Mouse (Mus musculus) MEL (cell line): ENCODE measurements around the gene Depdc7. TPM values are rescaled to one million over a fixed set of nuclear protein-coding genes. Genes with fewer than 3 reads are reported as not detected.

Experiments used
- DNase-seq: peaks from one replicate; pipeline ENCODE4 v3.0.0; 2011; ENCODE audit warnings: low read depth, low spot score
- H3K27ac ChIP-seq: 2 replicates; pipeline ENCODE4 v1.5.1; 2012; ENCODE audit warnings: low read depth, mild to moderate bottlenecking, control low read depth, low read length, moderate library complexity; ENCODE audit not compliant: control insufficient read depth
- H3K27me3 ChIP-seq, 2 experiments: fragments of 150-350 bp in 1 of 2; sonication (generic) in 1 of 2; 2 replicates each; pipeline ENCODE4 v1.6.1; 2012; ENCODE audit warnings: low read length in 2 of 2, mild to moderate bottlenecking in 2 of 2, improper control_type of control experiment in 1 of 2, moderate library complexity in 1 of 2; ENCODE audit not compliant: insufficient read depth in 2 of 2, control insufficient read depth in 1 of 2
- H3K36me3 ChIP-seq, 2 experiments: 2 replicates each; pipeline ENCODE4 v1.6.1; 2012 to 2014; ENCODE audit warnings: low read length in 2 of 2, improper control_type of control experiment in 1 of 2, inconsistent platforms in 1 of 2, mild to moderate bottlenecking in 1 of 2; ENCODE audit not compliant: insufficient read depth in 2 of 2, control insufficient read depth in 1 of 2
- H3K4me1 ChIP-seq, 2 experiments: fragments of 150-350 bp in 1 of 2; sonication (generic) in 1 of 2; 2 replicates each; pipeline ENCODE4 v1.6.1; 2012; ENCODE audit warnings: low read length in 2 of 2, improper control_type of control experiment in 1 of 2, mild to moderate bottlenecking in 1 of 2; ENCODE audit not compliant: insufficient read depth in 2 of 2, control insufficient read depth in 1 of 2
- H3K4me3 ChIP-seq, 2 experiments: fragments of 150-350 bp in 1 of 2; sonication (generic) in 1 of 2; 2 replicates each; pipeline ENCODE4 v1.5.1; 2012; ENCODE audit warnings: low read depth in 2 of 2, low read length in 2 of 2, mild to moderate bottlenecking in 2 of 2, moderate library complexity in 2 of 2, control low read depth in 1 of 2, improper control_type of control experiment in 1 of 2; ENCODE audit not compliant: control insufficient read depth in 1 of 2, insufficient read depth in 1 of 2
- H3K79me2 ChIP-seq: 2 replicates; pipeline ENCODE4 v1.6.1; 2012; ENCODE audit warnings: mild to moderate bottlenecking, low read length, moderate library complexity; ENCODE audit not compliant: control insufficient read depth, poor library complexity, insufficient read depth
- H3K9ac ChIP-seq: 2 replicates; pipeline ENCODE4 v1.6.1; 2012; ENCODE audit warnings: low read depth, mild to moderate bottlenecking, control low read depth, low read length, moderate library complexity; ENCODE audit not compliant: control insufficient read depth, poor library complexity, severe bottlenecking
- H3K9me3 ChIP-seq: fragments of 150-350 bp; sonication (generic); replicated peaks from 2 replicates; pipeline ENCODE4 v1.6.1; 2012; ENCODE audit warnings: mild to moderate bottlenecking, low read length, improper control_type of control experiment, moderate library complexity; ENCODE audit not compliant: insufficient read depth
- BHLHE40 ChIP-seq: IDR thresholded peaks from 2 replicates; pipeline ENCODE4 v1.6.1; 2012; ENCODE audit warnings: low read depth, mild to moderate bottlenecking, inconsistent platforms, low read length, improper control_type of control experiment, borderline replicate concordance
- CHD1 ChIP-seq: IDR thresholded peaks from 2 replicates; pipeline ENCODE4 v1.6.1; 2012; ENCODE audit warnings: low read depth, mild to moderate bottlenecking, inconsistent platforms, low read length, improper control_type of control experiment
- CTCF ChIP-seq, 3 experiments: IDR thresholded peaks in 2 of 3; conservative IDR thresholded peaks in 1 of 3; 2 replicates each; pipeline ENCODE4 v1.5.1; 2011 to 2012; ENCODE audit warnings: low read length in 3 of 3, low read depth in 2 of 3, mild to moderate bottlenecking in 2 of 3, improper control_type of control experiment in 1 of 3, inconsistent platforms in 1 of 3, mixed read lengths in 1 of 3, moderate library complexity in 1 of 3; ENCODE audit not compliant: control insufficient read depth in 1 of 3, insufficient read depth in 1 of 3, poor library complexity in 1 of 3, severe bottlenecking in 1 of 3
- E2F4 ChIP-seq: IDR thresholded peaks from 2 replicates; pipeline ENCODE4 v1.6.1; 2011; ENCODE audit warnings: low read depth, low read length, improper control_type of control experiment, borderline replicate concordance
- ELF1 ChIP-seq: IDR thresholded peaks from 2 replicates; pipeline ENCODE4 v1.6.1; 2014; ENCODE audit warnings: low read depth, mild to moderate bottlenecking, inconsistent platforms, low read length, improper control_type of control experiment, moderate library complexity
- EP300 ChIP-seq, 2 experiments: IDR thresholded peaks; 2 replicates each; pipeline ENCODE4 v1.6.1; 2011; ENCODE audit warnings: improper control_type of control experiment in 2 of 2, low read length in 2 of 2, low read depth in 1 of 2, mild to moderate bottlenecking in 1 of 2
- GABPA ChIP-seq: IDR thresholded peaks from 2 replicates; pipeline ENCODE4 v1.6.1; 2012; ENCODE audit warnings: low read depth, mild to moderate bottlenecking, inconsistent platforms, low read length, improper control_type of control experiment, moderate library complexity
- MAFK ChIP-seq: IDR thresholded peaks from 2 replicates; pipeline ENCODE4 v1.6.1; 2011; ENCODE audit warnings: low read depth, mild to moderate bottlenecking, low read length, improper control_type of control experiment, borderline replicate concordance
- MEF2A ChIP-seq: IDR thresholded peaks from 2 replicates; pipeline ENCODE4 v1.6.1; 2014; ENCODE audit warnings: low read depth, mild to moderate bottlenecking, inconsistent platforms, low read length, improper control_type of control experiment; ENCODE audit not compliant: poor library complexity, insufficient replicate concordance, severe bottlenecking; ENCODE audit errors: extremely low read depth
- MYB ChIP-seq: IDR thresholded peaks from 2 replicates; pipeline ENCODE4 v1.6.1; 2011; ENCODE audit warnings: mild to moderate bottlenecking, low read depth, low read length, improper control_type of control experiment
- MYC ChIP-seq: IDR thresholded peaks from 2 replicates; pipeline ENCODE4 v1.6.1; 2011; ENCODE audit warnings: low read depth, mild to moderate bottlenecking, low read length, improper control_type of control experiment, moderate library complexity
- NELFE ChIP-seq: IDR thresholded peaks from 2 replicates; pipeline ENCODE4 v1.6.1; 2011; ENCODE audit warnings: low read depth, low read length, improper control_type of control experiment
- NRF1 ChIP-seq: IDR thresholded peaks from 2 replicates; pipeline ENCODE4 v1.6.1; 2014; ENCODE audit warnings: low read depth, mild to moderate bottlenecking, inconsistent platforms, low read length, improper control_type of control experiment, moderate library complexity; ENCODE audit not compliant: poor library complexity, insufficient read depth, severe bottlenecking
- POLR2AphosphoS2 ChIP-seq: IDR thresholded peaks from 2 replicates; pipeline ENCODE4 v1.6.1; 2011; ENCODE audit warnings: low read length, improper control_type of control experiment
- POLR2AphosphoS5 ChIP-seq: IDR thresholded peaks from 2 replicates; pipeline ENCODE4 v1.6.1; 2012; ENCODE audit warnings: low read depth, borderline replicate concordance, mild to moderate bottlenecking, inconsistent platforms, low read length, moderate library complexity, mixed read lengths
- RAD21 ChIP-seq: IDR thresholded peaks from 2 replicates; pipeline ENCODE4 v1.6.1; 2011; ENCODE audit warnings: mild to moderate bottlenecking, low read depth, low read length, improper control_type of control experiment
- RCOR1 ChIP-seq: IDR thresholded peaks from 2 replicates; pipeline ENCODE4 v1.6.1; 2012; ENCODE audit warnings: low read depth, mild to moderate bottlenecking, inconsistent platforms, low read length, improper control_type of control experiment
- TBP ChIP-seq: IDR thresholded peaks from 2 replicates; pipeline ENCODE4 v1.8.0; 2011; ENCODE audit warnings: low read depth, low read length, improper control_type of control experiment
- TCF12 ChIP-seq: IDR thresholded peaks from 2 replicates; pipeline ENCODE4 v1.6.1; 2014; ENCODE audit warnings: low read depth, mild to moderate bottlenecking, inconsistent platforms, low read length, improper control_type of control experiment, moderate library complexity
- UBTF ChIP-seq: IDR thresholded peaks from 2 replicates; pipeline ENCODE4 v1.6.1; 2012; ENCODE audit warnings: low read depth, mild to moderate bottlenecking, inconsistent platforms, low read length, improper control_type of control experiment, moderate library complexity, borderline replicate concordance; ENCODE audit not compliant: insufficient read depth
- USF2 ChIP-seq, 2 experiments: IDR thresholded peaks; 2 replicates each; pipeline ENCODE4 v1.6.1; 2011 to 2012; ENCODE audit warnings: improper control_type of control experiment in 2 of 2, low read length in 2 of 2, borderline replicate concordance in 1 of 2, inconsistent platforms in 1 of 2, low read depth in 1 of 2, mild to moderate bottlenecking in 1 of 2; ENCODE audit not compliant: insufficient read depth in 1 of 2
- ZC3H11A ChIP-seq: IDR thresholded peaks from 2 replicates; pipeline ENCODE4 v1.6.1; 2012; ENCODE audit warnings: low read depth, mild to moderate bottlenecking, inconsistent platforms, low read length, improper control_type of control experiment
- ZKSCAN1 ChIP-seq: IDR thresholded peaks from 2 replicates; pipeline ENCODE4 v1.6.1; 2012; ENCODE audit warnings: low read depth, mild to moderate bottlenecking, inconsistent platforms, low read length, improper control_type of control experiment, moderate library complexity
- polyA plus RNA-seq, 2 experiments: library from polyadenylated mRNA; stranded (reverse) in 1 of 2; unstranded in 1 of 2; fragments of >175 nt in 1 of 2; fragments of >200 nt in 1 of 2; gene quantifications; 2 replicates each; pipeline versions ENCODE4 v1.2.1 to v1.2.4; 2012; ENCODE audit warnings: low replicate concordance in 2 of 2, low read depth in 1 of 2; ENCODE audit not compliant: insufficient read length in 2 of 2, insufficient read depth in 1 of 2, missing spikeins in 1 of 2
- total RNA-seq: library from RNA; depleted of rRNA; stranded (reverse); fragments of 300-350 nt; gene quantifications from 2 replicates; pipeline ENCODE4 v1.2.3, GENCODE M21; 2012

The Depdc7 gene
- total and polyA plus RNA-seq, 3 experiments: 7.1 to 8.6 TPM; not detected in 1

DNA sequence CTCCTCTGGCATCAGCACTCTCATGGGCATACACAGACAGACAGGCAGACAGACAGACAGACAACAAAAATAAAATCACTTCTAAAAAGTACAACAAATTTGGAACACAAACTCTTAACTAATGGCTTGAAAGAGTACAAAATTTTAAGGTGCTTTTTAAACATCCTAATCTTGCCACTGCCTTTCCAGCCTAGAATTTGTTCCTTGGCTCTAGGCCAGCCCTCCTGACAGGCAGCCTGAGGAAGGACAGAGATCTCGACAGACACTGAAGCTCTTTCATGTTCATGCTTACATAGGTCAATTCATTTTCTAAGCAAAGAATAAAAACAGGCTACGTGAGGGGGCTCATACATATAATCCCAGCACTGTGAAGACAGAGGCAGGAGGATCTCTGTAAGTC, 50.1 kb downstream of the Depdc7 start:
- Histone ChIP-seq H3K27ac (no peak overlapping the region), H3K4me1 (peaks cover 0 to 4% of the 10 kb centered on the region in 2 experiments; a peak in 1 of 4 replicates), H3K9me3 (no peaks in the 10 kb centered on the region), H3K79me2 (no peaks in the 10 kb centered on the region), H3K9ac (no peak overlapping the region), H3K36me3 (no peaks in the 10 kb centered on the region; a peak in 1 of 4 replicates), H3K4me3 (no peak overlapping the region), H3K27me3 (no peaks in the 10 kb centered on the region)
- TF ChIP-seq UBTF: no peak
- no peak for TF ChIP-seq ELF1
- TF ChIP-seq CTCF (IDR thresholded peaks at IDR 0.05 in 2 of 3, conservative IDR thresholded peaks at IDR 0.05 in 1 of 3; ENCODE audit: control insufficient read depth in 1 of 3, insufficient read depth in 1 of 3, low read depth in 2 of 3, low read length in 3 of 3, poor library complexity in 1 of 3, severe bottlenecking in 1 of 3): no peak
- no peak for TF ChIP-seq MYC
- no peak for TF ChIP-seq RAD21
- TF ChIP-seq GABPA: no peak
- no peak for TF ChIP-seq MYB
- TF ChIP-seq TCF12: no peak
- no peak for TF ChIP-seq RCOR1
- TF ChIP-seq ZC3H11A: no peak
- no peak for TF ChIP-seq ZKSCAN1
- no peak for TF ChIP-seq MEF2A
- TF ChIP-seq POLR2AphosphoS5: no peak
- TF ChIP-seq BHLHE40: no peak
- no peak for TF ChIP-seq NRF1
- TF ChIP-seq TBP: no peak
- no peak for TF ChIP-seq USF2 (IDR thresholded peaks at IDR 0.05; ENCODE audit: borderline replicate concordance in 1 of 2, insufficient read depth in 1 of 2, low read depth in 1 of 2, low read length in 2 of 2)
- TF ChIP-seq MAFK: no peak
- no peak for TF ChIP-seq POLR2AphosphoS2
- peak; percentile 30 for DNase-seq

DNA sequence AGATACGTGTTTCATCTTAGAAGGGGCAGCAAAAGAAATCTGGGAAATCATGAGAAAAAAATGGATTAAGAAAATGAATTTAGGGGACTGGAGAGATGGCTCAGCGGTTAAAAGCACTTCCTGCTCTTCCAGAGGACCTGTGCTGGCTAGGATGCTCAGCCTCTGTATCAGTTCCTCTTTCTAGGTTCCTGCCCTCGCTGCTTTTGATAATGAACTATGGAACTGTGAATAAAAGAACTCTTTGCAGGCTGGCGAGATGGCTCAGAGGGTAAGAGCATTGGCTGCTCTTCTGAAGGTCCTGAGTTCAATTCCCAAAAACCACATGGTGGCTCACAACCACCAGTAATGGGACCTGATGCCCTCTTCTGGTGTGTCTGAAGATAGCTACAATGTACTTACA, 52.0 kb downstream of the Depdc7 start:
- H3K9ac ChIP-seq: no peak overlapping the region
- peak; percentile 80 for DNase-seq
- TF ChIP-seq RCOR1 (peak; percentile 47; the same call in 1 of the 2 replicates), EP300 (IDR thresholded peaks at IDR 0.05; ENCODE audit: low read depth in 1 of 2, low read length in 2 of 2) (no peak), TBP (peak; percentile 97), CHD1 (no peak), NELFE (no peak), MYB (no peak), ELF1 (0 out of 2 replicates have a peak, but pooled peaks have one; percentile 30), E2F4 (no peak)
- TF ChIP-seq, all 39 proteins: peak for 3
- Histone ChIP-seq H3K36me3 (peaks cover 0 to 3% of the 10 kb centered on the region in 2 experiments; a peak in 2 of 4 replicates), H3K27ac (no peak overlapping the region), H3K79me2 (no peaks in the 10 kb centered on the region), H3K4me3 (no peak overlapping the region), H3K4me1 (peaks cover 4 to 11% of the 10 kb centered on the region in 2 experiments; a peak in 2 of 4 replicates), H3K27me3 (no peaks in the 10 kb centered on the region), H3K9me3 (no peaks in the 10 kb centered on the region)
